Mouse (Mus musculus) gastrocnemius, adult 2 months (tissue): ENCODE data around the gene Rccd1. TPM values are rescaled to one million over a fixed set of nuclear protein-coding genes. Genes with fewer than 3 reads are reported as not detected.

Experiments used
- DNase-seq: peaks from one replicate; pipeline ENCODE4 v3.0.0; 2022
- H3K27ac ChIP-seq: fragments of 200-600 bp; 2 replicates; pipeline ENCODE4 v1.8.1; 2022; ENCODE audit warnings: mild to moderate bottlenecking
- H3K4me3 ChIP-seq: fragments of 200-600 bp; 2 replicates; pipeline ENCODE4 v1.8.1; 2022; ENCODE audit warnings: mild to moderate bottlenecking, moderate library complexity
- CTCF ChIP-seq: fragments of 200-600 bp; IDR thresholded peaks from 2 replicates; pipeline ENCODE4 v1.8.1; 2022; ENCODE audit warnings: antibody characterized with exemption, mild to moderate bottlenecking, moderate library complexity
- intact Hi-C: fragments of 180-260 bp; cut with DNase I; formaldehyde crosslinking; loops from one replicate; pipeline ENCODE4 v1.15.1; 2025
- total RNA-seq, 2 experiments: library from RNA; stranded (reverse); gene quantifications; 2 replicates each; pipeline ENCODE4 v1.2.3; 2021

Rccd1 gene
- total RNA-seq, 2 experiments from 2014 or later: 7.3 to 8.4 TPM

DNA sequence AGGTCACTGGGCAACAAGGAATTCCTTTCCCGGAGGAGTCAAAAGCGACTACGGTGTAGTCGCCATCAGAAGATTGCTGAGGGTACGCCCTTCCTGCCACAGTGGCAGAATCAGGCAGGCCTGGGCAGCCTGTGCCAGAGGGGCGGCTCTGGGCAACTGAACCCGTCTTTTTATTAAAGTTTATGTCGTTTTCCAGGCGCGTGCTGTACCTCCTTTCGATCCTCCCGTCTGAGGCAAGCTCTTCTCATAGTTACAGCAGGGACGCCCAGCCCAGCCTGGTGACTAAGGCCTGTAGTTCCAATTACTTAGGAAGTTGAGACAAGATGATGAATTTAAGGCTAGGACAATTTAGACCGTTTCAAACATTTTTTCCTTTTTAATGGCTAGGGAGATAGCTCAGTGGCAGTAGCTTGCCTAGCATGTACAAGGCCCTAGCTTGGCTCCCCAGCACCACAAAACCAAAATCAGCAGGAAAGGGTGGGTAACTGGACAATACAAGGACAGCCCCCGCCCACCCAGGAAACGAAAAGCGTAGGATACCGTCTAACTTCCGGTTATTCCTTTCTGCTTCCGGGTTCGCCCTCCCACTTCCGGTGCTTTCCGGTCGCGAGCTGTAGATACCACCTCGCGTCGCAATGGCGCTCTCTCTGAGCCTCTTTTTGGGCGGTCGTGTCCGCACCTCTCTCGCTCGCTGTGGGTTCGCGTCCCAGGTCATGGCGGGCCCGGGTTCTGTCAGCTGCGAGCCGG, 63.5 kb downstream of the Rccd1 start, which contains the start of gene Ngrn:
Ngrn (plus strand) TSS at position 591 of the 747 bp plus-strand sequence.
- peak; percentile 90 for DNase-seq
- H3K27ac ChIP-seq: peak within 1 kb of the TSS; percentile 88
- intact Hi-C loops: no loop called here
- H3K4me3 ChIP-seq: peak within 1 kb of the TSS; percentile 92
- no peak for TF ChIP-seq CTCF

DNA sequence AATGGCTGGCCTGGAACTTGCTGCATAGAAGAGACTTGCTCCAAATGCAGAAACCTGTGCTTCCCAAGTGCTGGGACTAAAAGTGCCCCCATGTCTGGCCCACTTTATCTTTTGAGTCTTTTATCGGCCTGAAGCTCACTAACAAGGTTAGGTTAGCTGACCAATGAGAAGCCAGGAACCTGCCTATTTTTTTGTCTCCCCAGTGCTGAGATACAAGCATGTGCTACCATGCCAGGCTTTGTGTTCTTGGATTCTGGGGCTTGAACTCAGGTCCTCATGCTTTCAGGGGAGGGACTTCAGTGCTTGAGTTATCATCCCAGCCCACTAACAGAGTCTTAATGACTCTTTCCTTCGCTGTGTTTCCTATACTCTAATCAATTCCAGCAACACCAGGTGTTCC, 66.5 kb downstream of the Rccd1 start:
- Histone ChIP-seq H3K27ac (no peak overlapping the region), H3K4me3 (no peak overlapping the region)
- no peak for DNase-seq
- no peak for TF ChIP-seq CTCF
- intact Hi-C loops: no loop called here

DNA sequence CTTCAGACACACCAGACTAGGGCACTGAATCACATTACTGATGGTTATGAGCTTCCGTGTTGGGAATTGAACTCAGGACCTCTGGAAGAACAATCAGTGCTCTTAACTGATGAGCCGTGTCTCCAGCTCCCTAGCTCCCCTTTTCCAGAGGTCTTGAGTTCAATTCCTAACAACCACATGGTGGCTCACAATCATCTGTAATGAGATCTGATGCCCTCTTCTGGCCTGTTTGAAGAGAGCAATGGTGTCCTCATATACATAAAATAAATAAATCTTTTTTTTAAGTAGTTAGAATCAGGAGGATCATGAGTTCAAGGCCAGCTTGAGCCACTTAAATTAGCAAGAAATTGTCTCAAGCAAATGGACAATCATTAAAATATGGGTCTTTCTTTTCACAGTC, 68.3 kb downstream of the Rccd1 start:
- intact Hi-C loops: no loop called here
- Histone ChIP-seq H3K27ac (no peak overlapping the region), H3K4me3 (no peak overlapping the region)
- peak; percentile 28; the same call in 1 of the 2 replicates for TF ChIP-seq CTCF
- no peak for DNase-seq

DNA sequence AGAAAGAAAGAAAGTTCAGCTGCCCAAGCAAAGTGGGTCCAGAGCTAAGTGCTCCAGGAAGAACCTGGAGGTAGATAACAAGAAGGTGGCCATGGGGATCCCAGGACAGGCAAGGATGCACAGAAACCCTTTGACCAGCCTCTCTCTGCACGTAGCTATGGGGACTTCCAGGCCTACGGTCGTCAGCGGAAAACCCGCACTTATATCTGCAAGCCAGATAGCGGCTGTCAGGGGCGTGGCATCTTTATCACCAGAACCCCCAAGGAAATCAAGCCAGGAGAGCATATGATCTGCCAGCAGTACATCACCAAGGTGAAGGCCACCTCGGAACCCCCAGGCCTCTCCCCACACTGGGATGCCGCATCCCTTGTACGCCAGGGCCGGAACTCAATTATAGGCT, 71.4 kb downstream of the Rccd1 start:
- no peak overlapping the region for H3K27ac ChIP-seq
- H3K4me3 ChIP-seq: no peak overlapping the region
- TF ChIP-seq CTCF: no peak
- intact Hi-C loops: no loop called here
- DNase-seq: no peak

DNA sequence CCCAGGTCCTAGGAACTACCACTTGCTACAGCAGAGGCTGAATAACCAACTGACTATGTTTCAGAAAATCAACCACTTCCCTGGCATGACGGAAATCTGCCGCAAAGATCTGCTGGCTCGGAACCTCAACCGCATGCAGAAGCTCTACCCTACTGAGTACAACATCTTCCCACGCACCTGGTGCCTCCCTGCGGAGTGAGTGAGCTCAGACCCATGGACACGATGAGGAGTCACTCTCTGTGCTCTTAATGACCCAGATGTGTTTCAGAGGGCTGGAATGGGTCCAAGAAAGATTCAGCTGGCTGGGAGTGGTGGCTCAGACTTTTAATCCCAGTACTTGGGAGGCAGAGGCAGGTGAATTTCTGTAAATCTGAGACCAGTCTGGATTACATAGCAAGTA, 71.8 kb downstream of the Rccd1 start:
- TF ChIP-seq CTCF: no peak
- H3K27ac ChIP-seq: no peak overlapping the region
- no peak overlapping the region for H3K4me3 ChIP-seq
- intact Hi-C loops: no loop called here
- DNase-seq: no peak

DNA sequence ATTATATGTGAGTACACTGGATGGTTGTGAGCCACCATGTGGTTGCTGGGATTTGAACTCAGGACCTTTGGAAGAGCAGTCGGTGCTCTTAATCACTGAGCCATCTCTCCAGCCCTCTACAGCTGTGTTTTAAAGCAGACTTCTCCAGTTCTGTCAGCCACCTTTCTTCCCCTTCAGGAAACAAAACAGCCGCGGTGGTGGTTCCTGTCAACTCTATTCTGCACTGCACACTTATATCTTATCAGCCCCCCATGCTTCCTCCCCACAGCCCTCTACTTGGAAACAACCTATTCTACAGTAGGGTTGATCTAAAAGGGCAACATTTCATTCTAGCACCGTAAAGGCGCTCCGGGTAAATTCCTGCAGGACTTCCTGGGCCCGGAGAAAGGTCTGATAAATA, 77.4 kb downstream of the Rccd1 start:
- Histone ChIP-seq H3K4me3 (peak overlapping the region; percentile 90), H3K27ac (peak overlapping the region; percentile 84; the same call in 1 of the 2 replicates)
- intact Hi-C loops: loop anchor here (5.0 kb wide), 1 partner anchor 75 kb away; the partner anchor contains the start of gene Rccd1
- no peak for DNase-seq
- TF ChIP-seq CTCF: no peak

DNA sequence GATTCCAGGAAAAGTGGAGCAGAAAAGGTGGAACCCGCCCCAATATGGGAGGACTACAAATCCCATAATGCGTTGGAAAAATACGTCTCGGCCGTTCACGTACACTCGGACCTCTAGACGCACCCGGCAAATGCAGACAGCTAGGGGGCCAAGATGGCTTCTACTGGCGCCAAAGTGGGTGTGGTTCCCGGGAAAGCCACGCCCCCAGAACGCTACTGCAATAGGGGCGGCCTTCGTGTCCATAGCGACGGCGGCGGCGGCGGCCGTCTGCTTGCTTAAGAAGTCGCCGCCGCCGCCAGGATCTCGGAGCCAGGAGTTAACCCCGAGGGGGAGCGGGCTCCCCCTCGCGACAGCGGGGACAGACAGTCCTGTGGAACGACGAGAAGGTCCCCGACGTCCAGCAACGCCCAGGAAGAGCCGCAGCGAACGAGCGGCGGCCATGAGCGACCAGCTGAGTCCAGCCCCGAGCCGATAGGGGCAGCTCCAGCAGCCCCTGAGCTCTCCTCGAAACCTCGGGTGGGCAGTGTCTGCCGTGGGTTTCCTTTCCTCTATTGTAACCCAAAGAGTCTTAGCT, 78.0 kb downstream of the Rccd1 start, which contains the start of gene Ttll13:
Ttll13 (plus strand) TSS at position 229 of the 574 bp plus-strand sequence.
- DNase-seq: peak; percentile 97
- H3K27ac ChIP-seq: peak within 1 kb of the TSS; percentile 84
- intact Hi-C loops: loop anchor here (5.0 kb wide), 1 partner anchor 76 kb away; the partner anchor contains the start of gene Rccd1
- TF ChIP-seq CTCF: peak; percentile 56
- peak within 1 kb of the TSS; percentile 90 for H3K4me3 ChIP-seq

DNA sequence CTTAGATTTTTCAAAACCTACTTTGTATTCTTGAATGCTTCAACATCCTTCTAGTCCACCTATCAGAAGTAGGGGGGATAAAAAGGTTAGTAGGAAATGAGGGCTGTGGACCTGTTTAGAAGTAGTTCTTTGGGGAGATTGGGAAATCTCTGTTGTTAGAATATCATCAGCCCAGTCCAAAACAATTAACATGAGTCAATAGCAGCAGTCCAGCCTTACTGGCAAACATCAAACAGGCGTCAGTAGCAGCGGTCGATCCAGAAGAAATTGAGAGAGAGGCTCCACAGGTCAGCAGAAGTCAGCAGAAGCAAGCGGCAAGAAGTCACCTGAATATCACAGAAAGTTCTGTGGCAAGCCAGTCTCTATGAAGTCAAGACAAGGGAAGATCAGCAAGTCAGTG, 79.4 kb downstream of the Rccd1 start:
- Histone ChIP-seq H3K4me3 (no peak overlapping the region), H3K27ac (no peak overlapping the region)
- no peak for DNase-seq
- intact Hi-C loops: loop anchor here (5.0 kb wide), 1 partner anchor 77 kb away; the partner anchor contains the start of gene Rccd1
- TF ChIP-seq CTCF: no peak

Other genes with a start within 250 kb of the Rccd1 start
- gene Idh2, start 209.1 kb downstream of the Rccd1 start, total RNA-seq: 100 to 1,000 TPM; 236 to 647 TPM
- 1 to 10 TPM; 1.8 to 2.1 TPM for gene Sema4b, start 137.6 kb downstream of the Rccd1 start, total RNA-seq
- gene Cib1, start 91.6 kb downstream of the Rccd1 start, total RNA-seq: 1 to 10 TPM; 5.6 to 9.0 TPM
- gene Gdpgp1, start 91.6 kb downstream of the Rccd1 start, total RNA-seq: under 1 TPM; 0.79 to 0.86 TPM
- under 1 TPM in 1 of 2 experiments, not detected in 1; 0.15 TPM for gene Ttll13, start 78.1 kb downstream of the Rccd1 start, total RNA-seq
- gene Ngrn, start 63.2 kb downstream of the Rccd1 start, total RNA-seq: 10 to 100 TPM; 19.8 to 25.0 TPM
- 1 to 10 TPM; 2.9 to 3.3 TPM for gene Vps33b, start 54.8 kb downstream of the Rccd1 start, total RNA-seq
- gene Prc1, start 30.0 kb downstream of the Rccd1 start, total RNA-seq: under 1 TPM; 0.38 to 0.45 TPM
- 10 to 100 TPM; 12.3 to 12.7 TPM for gene Unc45a, start 16.6 kb upstream of the Rccd1 start, total RNA-seq
- 10 to 100 TPM; 23.6 to 26.1 TPM for gene Hddc3, start 18.6 kb upstream of the Rccd1 start, total RNA-seq
- 100 to 1,000 TPM; 111 to 161 TPM for gene Man2a2, start 46.9 kb upstream of the Rccd1 start, total RNA-seq
- gene Fes, start 63.5 kb upstream of the Rccd1 start, total RNA-seq: 1 to 10 TPM; 2.6 to 3.9 TPM
- gene Furin, start 81.0 kb upstream of the Rccd1 start, total RNA-seq: 10 to 100 TPM; 48.5 to 49.0 TPM
- gene Blm, start 210.7 kb upstream of the Rccd1 start, total RNA-seq: 1 to 10 TPM; 1.0 TPM